Mouse (Mus musculus) hindbrain, embryonic 14.5 days (tissue): ENCODE measurements around the gene Oser1. TPM values are rescaled to one million over a fixed set of nuclear protein-coding genes. Genes with fewer than 3 reads are reported as not detected.

ENCODE experiments used
- ATAC-seq: fragments of 200-750 bp; cut with Nextera tagmentation; 2 replicates; pipeline ENCODE4 v1.8.0; 2017; ENCODE audit warnings: moderate number of reproducible peaks, mild to moderate bottlenecking, moderate TSS enrichment, moderate library complexity; ENCODE audit not compliant: low FRiP score
- DNase-seq: peaks from one replicate; pipeline ENCODE4 v3.0.0-alpha.2; 2015; ENCODE audit warnings: low spot score
- H3K27ac ChIP-seq: fragments of 300-500 bp; sonication (generic); 2 replicates; pipeline ENCODE4 v1.5.1; 2014; ENCODE audit warnings: mild to moderate bottlenecking, moderate library complexity
- H3K27me3 ChIP-seq: fragments of 300-500 bp; sonication (generic); 2 replicates; pipeline ENCODE4 v1.6.1; 2014; ENCODE audit warnings: mild to moderate bottlenecking, low read length, mixed read lengths; ENCODE audit not compliant: control insufficient read depth, insufficient read depth
- H3K36me3 ChIP-seq: fragments of 300-500 bp; sonication (generic); replicated peaks from 2 replicates; pipeline ENCODE4 v1.6.1; 2014; ENCODE audit not compliant: control insufficient read depth, insufficient read depth
- H3K4me1 ChIP-seq: fragments of 300-500 bp; sonication (generic); replicated peaks from 2 replicates; pipeline ENCODE4 v1.6.1; 2014; ENCODE audit warnings: antibody characterized with exemption, low read length, mixed read lengths; ENCODE audit not compliant: control insufficient read depth, insufficient read depth
- H3K4me2 ChIP-seq: fragments of 300-500 bp; sonication (generic); replicated peaks from 2 replicates; pipeline ENCODE4 v1.6.1; 2014; ENCODE audit warnings: mild to moderate bottlenecking, moderate library complexity
- H3K4me3 ChIP-seq: fragments of 300-500 bp; sonication (generic); replicated peaks from 2 replicates; pipeline ENCODE4 v1.5.1; 2014; ENCODE audit warnings: mild to moderate bottlenecking, low read length
- H3K9ac ChIP-seq: fragments of 300-500 bp; sonication (generic); 2 replicates; pipeline ENCODE4 v1.6.1; 2014
- H3K9me3 ChIP-seq: fragments of 300-500 bp; sonication (generic); 2 replicates; pipeline ENCODE4 v1.6.1; 2016; ENCODE audit warnings: low read length; ENCODE audit not compliant: control insufficient read depth
- WGBS: fragments of 180-500 bp; shearing (Covaris S2); extraction: QIAGEN DNeasy Blood & Tissue Kit; methylation state at CpG from one replicate; pipeline ENCODE4 v1.1.7; 2014; 5-methylcytosine and 5-hydroxymethylcytosine counted together
- polyA plus RNA-seq: library from polyadenylated mRNA; unstranded; fragments of >200 nt; fragmentation: Nextera tagmentation; extraction: Ambion mirVana; gene quantifications from 2 replicates; pipeline ENCODE4 v1.2.1, GENCODE M21; 2014

Gene Oser1
- polyA plus RNA-seq, 1 experiment from 2014 or later, result 74.8 TPM

GRCm38 (mm10) chr2:163398770-163399169 is 25.7 kb downstream of the Oser1 start:
- DNase-seq (no peak), ATAC-seq (no peak)
- no peak overlapping the region for H3K4me2 ChIP-seq
- no peak overlapping the region for H3K9ac ChIP-seq
- no peak overlapping the region for H3K27ac ChIP-seq
- H3K27me3 ChIP-seq, result no peaks in the 10 kb centered on the region
- H3K4me3 ChIP-seq, result no peak overlapping the region
- H3K36me3 ChIP-seq, result no peaks in the 10 kb centered on the region
- WGBS, result 85% methylated on average over 4 of the region's 4 CpGs
- no peaks in the 10 kb centered on the region for H3K9me3 ChIP-seq
- H3K4me1 ChIP-seq, result no peaks in the 10 kb centered on the region

DNA sequence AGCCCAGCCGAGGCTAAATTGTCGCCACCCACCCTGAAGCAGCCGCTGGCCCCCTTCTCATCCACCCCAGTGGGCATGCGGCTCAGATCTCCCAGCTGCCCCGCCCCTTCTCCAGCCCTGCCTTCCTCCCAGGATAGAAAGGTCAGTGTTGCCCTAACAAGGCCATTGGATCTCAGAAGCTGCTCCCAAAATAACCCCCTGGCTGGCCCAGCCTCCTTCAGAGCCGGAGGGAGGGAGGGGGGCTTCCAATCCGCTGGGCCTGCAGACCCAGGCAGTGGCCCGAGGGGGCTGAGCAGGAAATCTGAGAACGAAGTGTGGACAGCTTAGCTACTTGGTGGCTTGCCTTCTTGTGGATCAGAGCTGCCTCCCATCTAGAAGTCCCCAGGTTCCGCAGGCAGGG is 26.6 kb downstream of the Oser1 start, which contains the start of gene Jph2:
Gene Jph2, minus strand, starts transcription at position 89 of the 400 bp plus-strand sequence.
- no peaks in the 10 kb centered on the region for H3K9me3 ChIP-seq
- no peak within 1 kb of the TSS for H3K4me3 ChIP-seq
- ATAC-seq (no peak), DNase-seq (no peak)
- no peaks in the 10 kb centered on the region for H3K27me3 ChIP-seq
- 16% methylated on average over 10 of the region's 10 CpGs for WGBS
- no peak within 1 kb of the TSS for H3K9ac ChIP-seq
- no peaks in the 10 kb centered on the region for H3K4me1 ChIP-seq
- H3K4me2 ChIP-seq, result no peak within 1 kb of the TSS; the same call in 1 of the 2 replicates
- no peaks in the 10 kb centered on the region for H3K36me3 ChIP-seq
- no peak within 1 kb of the TSS for H3K27ac ChIP-seq

DNA sequence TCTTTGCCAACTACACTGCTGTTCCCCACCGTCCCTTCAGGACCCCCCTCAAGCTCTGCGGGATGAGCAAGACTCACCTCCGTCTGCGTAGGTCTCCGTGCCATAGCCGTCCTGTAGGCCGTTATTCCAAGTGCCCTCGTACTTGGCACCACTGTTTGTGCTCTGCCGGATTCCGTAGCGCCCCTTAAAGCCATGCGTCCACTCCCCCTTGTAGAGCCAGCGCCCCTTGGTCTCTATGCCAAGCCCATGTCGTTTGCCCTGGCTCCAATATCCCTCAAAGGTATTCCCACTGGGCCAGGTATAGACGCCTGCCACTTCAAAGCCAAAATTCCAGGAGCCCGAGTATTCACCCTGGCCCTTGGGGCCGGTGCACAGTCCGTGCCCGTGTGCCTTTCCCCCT is 27.4 kb downstream of the Oser1 start:
- Histone ChIP-seq H3K4me1 (no peaks in the 10 kb centered on the region), H3K4me3 (no peak overlapping the region), H3K27ac (no peak overlapping the region), H3K4me2 (no peak overlapping the region), H3K27me3 (no peaks in the 10 kb centered on the region), H3K9me3 (no peaks in the 10 kb centered on the region), H3K9ac (no peak overlapping the region), H3K36me3 (no peaks in the 10 kb centered on the region)
- DNase-seq (no peak), ATAC-seq (no peak)
- WGBS, result 93% methylated on average over 19 of the region's 19 CpGs

DNA sequence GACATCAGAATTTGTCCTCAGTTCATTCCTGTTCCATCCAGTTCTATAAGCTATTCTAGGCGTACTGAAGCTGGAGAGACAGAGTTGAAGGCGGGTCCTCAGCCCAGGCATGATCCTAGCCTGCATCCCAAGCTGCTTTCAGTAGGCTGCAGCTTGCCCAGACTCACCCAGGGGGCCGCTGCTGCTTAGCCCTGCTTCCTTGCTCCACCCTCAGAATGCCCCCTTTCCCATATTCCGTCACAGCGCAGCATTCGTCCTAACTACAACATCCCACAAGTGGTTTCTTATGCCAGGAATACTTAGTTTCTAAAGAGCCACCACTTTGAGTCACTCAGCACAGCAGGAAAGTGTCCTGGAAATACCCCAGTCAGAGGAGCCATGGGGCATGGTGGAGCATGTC is 29.5 kb downstream of the Oser1 start:
- no peaks in the 10 kb centered on the region for H3K27me3 ChIP-seq
- H3K4me3 ChIP-seq, result no peak overlapping the region
- H3K36me3 ChIP-seq, result no peaks in the 10 kb centered on the region
- no peak overlapping the region for H3K4me2 ChIP-seq
- H3K27ac ChIP-seq, result no peak overlapping the region
- H3K4me1 ChIP-seq, result no peaks in the 10 kb centered on the region
- H3K9ac ChIP-seq, result no peak overlapping the region
- no peaks in the 10 kb centered on the region for H3K9me3 ChIP-seq
- WGBS, result 74% methylated on average over 6 of the region's 6 CpGs
- DNase-seq (no peak), ATAC-seq (no peak)

- H3K9ac ChIP-seq, result no peak overlapping the region
- no peak for ATAC-seq
- H3K9me3 ChIP-seq, result 0 out of 2 replicates have a peak, but pooled peaks cover 3% of the 10 kb centered on the region
- H3K27me3 ChIP-seq, result no peaks in the 10 kb centered on the region
- H3K36me3 ChIP-seq, result no peaks in the 10 kb centered on the region
- no peaks in the 10 kb centered on the region for H3K4me1 ChIP-seq
- H3K4me2 ChIP-seq, result no peak overlapping the region
- no peak overlapping the region for H3K4me3 ChIP-seq
- DNase-seq, result no peak
- H3K27ac ChIP-seq, result no peak overlapping the region
- 71% methylated on average over 6 of the region's 6 CpGs for WGBS
Measured at GRCm38 (mm10) chr2:163393976-163394375, 30.5 kb downstream of the Oser1 start.

DNA sequence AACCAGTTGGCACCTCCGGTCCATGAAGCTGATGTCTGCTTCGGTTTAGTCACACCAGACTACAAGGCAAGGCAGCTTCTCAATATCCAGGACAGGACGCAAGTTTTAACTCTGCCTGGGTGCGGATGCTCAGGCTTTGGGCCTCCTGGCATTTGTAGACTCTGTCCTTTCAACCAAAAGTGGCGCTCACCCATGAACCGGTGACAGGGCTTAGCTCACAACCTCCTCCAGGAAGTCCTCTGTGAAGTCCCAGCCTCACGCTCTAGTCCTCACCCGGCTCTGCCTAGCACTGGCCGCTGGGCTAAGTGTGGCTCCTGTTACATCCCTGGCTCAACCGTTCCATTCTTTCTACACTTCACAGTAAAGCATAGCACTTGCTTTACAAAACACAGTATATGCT is 31.3 kb downstream of the Oser1 start:
- no peak for DNase-seq
- WGBS, result 93% methylated on average over 10 of the region's 10 CpGs
- no peaks in the 10 kb centered on the region for H3K36me3 ChIP-seq

DNA sequence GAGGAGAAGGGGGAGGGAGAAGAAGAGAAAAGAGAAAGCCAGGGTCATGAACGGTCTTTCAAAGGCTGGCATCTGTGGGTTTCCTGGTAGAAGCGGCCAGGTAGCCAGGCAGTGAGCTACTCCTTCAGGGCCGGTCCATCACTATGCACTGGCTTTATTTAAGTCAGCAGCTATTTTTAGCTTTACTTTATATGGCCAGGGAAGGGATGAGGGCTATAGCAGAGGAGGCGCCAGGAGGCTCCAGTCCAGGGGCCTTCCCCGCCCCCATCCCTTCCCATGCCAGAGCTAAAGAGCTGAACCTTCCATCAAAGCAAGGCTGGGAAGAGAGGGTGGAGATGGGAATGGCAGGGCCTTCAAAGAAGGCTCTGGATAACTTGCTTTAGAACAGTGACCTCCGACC is 32.1 kb downstream of the Oser1 start:
- WGBS, result 79% methylated on average over 6 of the region's 6 CpGs

More for the DNA sequence above, 31.3 kb downstream of the Oser1 start:
- H3K4me2 ChIP-seq, result no peak overlapping the region
- peaks cover 3% of the 10 kb centered on the region; the same call in 1 of the 2 replicates for H3K9me3 ChIP-seq
- H3K9ac ChIP-seq, result no peak overlapping the region
- no peak overlapping the region for H3K4me3 ChIP-seq
- H3K27me3 ChIP-seq, result no peaks in the 10 kb centered on the region
- ATAC-seq, result no peak
- H3K4me1 ChIP-seq, result no peaks in the 10 kb centered on the region
- no peak overlapping the region for H3K27ac ChIP-seq

GRCm38 (mm10) chr2:163386423-163387190 is 37.9 kb downstream of the Oser1 start:
- Histone ChIP-seq H3K9ac (no peak overlapping the region), H3K4me2 (no peak overlapping the region), H3K4me3 (no peak overlapping the region), H3K36me3 (no peaks in the 10 kb centered on the region), H3K4me1 (no peaks in the 10 kb centered on the region), H3K9me3 (peaks cover 3% of the 10 kb centered on the region; the same call in 1 of the 2 replicates), H3K27me3 (no peaks in the 10 kb centered on the region), H3K27ac (no peak overlapping the region)
- WGBS, result 80% methylated on average over 15 of the region's 15 CpGs
- DNase-seq (no peak), ATAC-seq (no peak)

More for the DNA sequence above, 32.1 kb downstream of the Oser1 start:
- H3K27me3 ChIP-seq, result no peaks in the 10 kb centered on the region
- H3K4me3 ChIP-seq, result no peak overlapping the region
- ATAC-seq (no peak), DNase-seq (no peak)
- H3K27ac ChIP-seq, result no peak overlapping the region
- no peak overlapping the region for H3K4me2 ChIP-seq
- H3K9ac ChIP-seq, result no peak overlapping the region
- H3K9me3 ChIP-seq, result peaks cover 3% of the 10 kb centered on the region; the same call in 1 of the 2 replicates
- no peaks in the 10 kb centered on the region for H3K4me1 ChIP-seq
- no peaks in the 10 kb centered on the region for H3K36me3 ChIP-seq

DNA sequence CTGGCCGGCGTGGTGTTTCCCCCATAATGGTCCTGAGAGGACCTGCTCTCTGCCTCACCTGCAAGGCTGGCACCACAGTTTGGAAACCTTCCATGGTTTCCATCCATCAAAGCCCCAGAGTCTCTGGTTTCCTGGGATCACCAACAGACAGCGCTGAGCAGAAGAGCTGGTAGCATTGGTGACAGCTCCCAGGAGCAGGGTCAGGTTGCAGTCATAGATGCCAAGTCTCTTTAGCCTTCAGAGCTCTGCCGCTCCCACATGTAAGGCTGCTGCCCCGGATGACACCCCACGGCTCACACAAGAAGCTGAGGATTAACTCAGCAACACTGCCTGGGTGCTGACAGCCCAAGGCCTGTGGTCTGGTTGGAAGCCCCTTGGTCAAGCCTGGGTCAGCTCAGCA is 39.4 kb downstream of the Oser1 start:
- DNase-seq (no peak), ATAC-seq (no peak)
- Histone ChIP-seq H3K4me3 (no peak overlapping the region), H3K9ac (no peak overlapping the region), H3K27me3 (no peaks in the 10 kb centered on the region), H3K4me2 (no peak overlapping the region), H3K27ac (no peak overlapping the region), H3K36me3 (no peaks in the 10 kb centered on the region), H3K4me1 (no peaks in the 10 kb centered on the region), H3K9me3 (peaks cover 3% of the 10 kb centered on the region; the same call in 1 of the 2 replicates)
- 79% methylated on average over 6 of the region's 6 CpGs for WGBS
